Mouse (Mus musculus): ENCODE data around the gene Ankrd44. TPM values are rescaled to one million over a fixed set of nuclear protein-coding genes. Genes with fewer than 3 reads are reported as not detected.

The Ankrd44 gene
- polyA plus RNA-seq, 1 experiment from 2014 or later: 4.8 TPM

GRCm38 (mm10) chr1:54913063-54913335 lies 13.2 kb downstream of the Ankrd44 start:
- no peak overlapping the region for H3K27ac ChIP-seq (ENCODE audit: low read length)
- no peak overlapping the region for H3K4me2 ChIP-seq (ENCODE audit: low read depth, low read length)
- H3K9me3 ChIP-seq (replicated peaks; ENCODE audit: control insufficient read depth, low read length): no peaks in the 10 kb centered on the region
- ATAC-seq (ENCODE audit: low read depth): no peak
- no peak overlapping the region for H3K4me3 ChIP-seq (ENCODE audit: low read depth, low read length)
- peaks cover 8% of the 10 kb centered on the region for H3K4me1 ChIP-seq (ENCODE audit: control insufficient read depth, low read depth, low read length)
- H3K27me3 ChIP-seq (ENCODE audit: control insufficient read depth, insufficient read depth, low read depth, low read length): no peaks in the 10 kb centered on the region
- no peak overlapping the region for H3K9ac ChIP-seq (ENCODE audit: low read depth, low read length)
- no peaks in the 10 kb centered on the region for H3K36me3 ChIP-seq (ENCODE audit: control insufficient read depth, insufficient read depth)

GRCm38 (mm10) chr1:54912290-54913062 lies 13.7 kb downstream of the Ankrd44 start:
- Histone ChIP-seq H3K27me3 (ENCODE audit: control insufficient read depth, insufficient read depth, low read depth, low read length) (no peaks in the 10 kb centered on the region), H3K4me2 (ENCODE audit: low read depth, low read length) (no peak overlapping the region), H3K4me3 (ENCODE audit: low read depth, low read length) (no peak overlapping the region), H3K9ac (ENCODE audit: low read depth, low read length) (no peak overlapping the region), H3K27ac (ENCODE audit: low read length) (peak overlapping the region; percentile 51), H3K9me3 (replicated peaks; ENCODE audit: control insufficient read depth, low read length) (no peaks in the 10 kb centered on the region), H3K36me3 (ENCODE audit: control insufficient read depth, insufficient read depth) (no peaks in the 10 kb centered on the region), H3K4me1 (ENCODE audit: control insufficient read depth, low read depth, low read length) (peaks cover 8% of the 10 kb centered on the region)
- 42% methylated on average over 7 of the region's 7 CpGs for WGBS (ENCODE audit: insufficient replicate concordance)
- no peak; the same call in 1 of the 2 replicates for ATAC-seq (ENCODE audit: low read depth)

GRCm38 (mm10) chr1:54911256-54911610 lies 15.0 kb downstream of the Ankrd44 start:
- no peak for ATAC-seq (ENCODE audit: low read depth)
- no peak overlapping the region for H3K4me3 ChIP-seq (ENCODE audit: low read depth, low read length)
- H3K4me2 ChIP-seq (ENCODE audit: low read depth, low read length): no peak overlapping the region
- peak overlapping the region; percentile 24; the same call in 1 of the 2 replicates for H3K27ac ChIP-seq (ENCODE audit: low read length)
- no peaks in the 10 kb centered on the region for H3K9me3 ChIP-seq (replicated peaks; ENCODE audit: control insufficient read depth, low read length)
- H3K36me3 ChIP-seq (ENCODE audit: control insufficient read depth, insufficient read depth): no peaks in the 10 kb centered on the region
- H3K4me1 ChIP-seq (ENCODE audit: control insufficient read depth, low read depth, low read length): peaks cover 8% of the 10 kb centered on the region
- no peaks in the 10 kb centered on the region for H3K27me3 ChIP-seq (ENCODE audit: control insufficient read depth, insufficient read depth, low read depth, low read length)
- WGBS (ENCODE audit: insufficient replicate concordance): 55% methylated on average over 1 of the region's 1 CpGs
- H3K9ac ChIP-seq (ENCODE audit: low read depth, low read length): no peak overlapping the region

- H3K27me3 ChIP-seq (ENCODE audit: control insufficient read depth, insufficient read depth, low read depth, low read length): no peaks in the 10 kb centered on the region
- no peak for ATAC-seq (ENCODE audit: low read depth)
- H3K4me3 ChIP-seq (ENCODE audit: low read depth, low read length): no peak overlapping the region
- peaks cover 8% of the 10 kb centered on the region for H3K4me1 ChIP-seq (ENCODE audit: control insufficient read depth, low read depth, low read length)
- WGBS (ENCODE audit: insufficient replicate concordance): 48% methylated on average over 5 of the region's 5 CpGs
- no peak overlapping the region for H3K9ac ChIP-seq (ENCODE audit: low read depth, low read length)
- H3K36me3 ChIP-seq (ENCODE audit: control insufficient read depth, insufficient read depth): no peaks in the 10 kb centered on the region
- H3K27ac ChIP-seq (ENCODE audit: low read length): no peak overlapping the region
- H3K9me3 ChIP-seq (replicated peaks; ENCODE audit: control insufficient read depth, low read length): no peaks in the 10 kb centered on the region
- H3K4me2 ChIP-seq (ENCODE audit: low read depth, low read length): no peak overlapping the region
Measured at GRCm38 (mm10) chr1:54910489-54911255, 15.5 kb downstream of the Ankrd44 start.

- Histone ChIP-seq H3K9me3 (replicated peaks; ENCODE audit: control insufficient read depth, low read length) (no peaks in the 10 kb centered on the region), H3K4me3 (ENCODE audit: low read depth, low read length) (no peak overlapping the region), H3K36me3 (ENCODE audit: control insufficient read depth, insufficient read depth) (no peaks in the 10 kb centered on the region), H3K27ac (ENCODE audit: low read length) (no peak overlapping the region), H3K4me2 (ENCODE audit: low read depth, low read length) (no peak overlapping the region), H3K27me3 (ENCODE audit: control insufficient read depth, insufficient read depth, low read depth, low read length) (no peaks in the 10 kb centered on the region), H3K4me1 (ENCODE audit: control insufficient read depth, low read depth, low read length) (peaks cover 8% of the 10 kb centered on the region), H3K9ac (ENCODE audit: low read depth, low read length) (no peak overlapping the region)
- 42% methylated on average over 3 of the region's 3 CpGs for WGBS (ENCODE audit: insufficient replicate concordance)
- no peak for ATAC-seq (ENCODE audit: low read depth)
Measured at GRCm38 (mm10) chr1:54908786-54909185, 17.4 kb downstream of the Ankrd44 start.

- Histone ChIP-seq H3K9me3 (replicated peaks; ENCODE audit: control insufficient read depth, low read length) (no peaks in the 10 kb centered on the region), H3K4me2 (ENCODE audit: low read depth, low read length) (no peak overlapping the region), H3K9ac (ENCODE audit: low read depth, low read length) (no peak overlapping the region), H3K36me3 (ENCODE audit: control insufficient read depth, insufficient read depth) (peaks cover 3% of the 10 kb centered on the region; the same call in 1 of the 2 replicates), H3K4me3 (ENCODE audit: low read depth, low read length) (no peak overlapping the region), H3K4me1 (ENCODE audit: control insufficient read depth, low read depth, low read length) (peaks cover 8% of the 10 kb centered on the region), H3K27me3 (ENCODE audit: control insufficient read depth, insufficient read depth, low read depth, low read length) (no peaks in the 10 kb centered on the region), H3K27ac (ENCODE audit: low read length) (no peak overlapping the region)
- 53% methylated on average over 15 of the region's 15 CpGs for WGBS (ENCODE audit: insufficient replicate concordance)
- ATAC-seq (ENCODE audit: low read depth): no peak
Measured at GRCm38 (mm10) chr1:54907066-54907639, 19.0 kb downstream of the Ankrd44 start.

GRCm38 (mm10) chr1:54906322-54906721 lies 19.9 kb downstream of the Ankrd44 start:
- Histone ChIP-seq H3K36me3 (ENCODE audit: control insufficient read depth, insufficient read depth) (peaks cover 3% of the 10 kb centered on the region; the same call in 1 of the 2 replicates), H3K4me2 (ENCODE audit: low read depth, low read length) (no peak overlapping the region), H3K27ac (ENCODE audit: low read length) (no peak overlapping the region), H3K9me3 (replicated peaks; ENCODE audit: control insufficient read depth, low read length) (no peaks in the 10 kb centered on the region), H3K27me3 (ENCODE audit: control insufficient read depth, insufficient read depth, low read depth, low read length) (no peaks in the 10 kb centered on the region), H3K4me3 (ENCODE audit: low read depth, low read length) (no peak overlapping the region), H3K4me1 (ENCODE audit: control insufficient read depth, low read depth, low read length) (peaks cover 5% of the 10 kb centered on the region; the same call in 1 of the 2 replicates), H3K9ac (ENCODE audit: low read depth, low read length) (no peak overlapping the region)
- ATAC-seq (ENCODE audit: low read depth): no peak
- 82% methylated on average over 8 of the region's 8 CpGs for WGBS (ENCODE audit: insufficient replicate concordance)

GRCm38 (mm10) chr1:54905632-54906031 lies 20.6 kb downstream of the Ankrd44 start:
- no peaks in the 10 kb centered on the region for H3K27me3 ChIP-seq (ENCODE audit: control insufficient read depth, insufficient read depth, low read depth, low read length)
- no peak for ATAC-seq (ENCODE audit: low read depth)
- no peaks in the 10 kb centered on the region for H3K9me3 ChIP-seq (replicated peaks; ENCODE audit: control insufficient read depth, low read length)
- WGBS (ENCODE audit: insufficient replicate concordance): 49% methylated on average over 7 of the region's 7 CpGs
- no peak overlapping the region for H3K4me3 ChIP-seq (ENCODE audit: low read depth, low read length)
- H3K4me2 ChIP-seq (ENCODE audit: low read depth, low read length): no peak overlapping the region
- peaks cover 3% of the 10 kb centered on the region; the same call in 1 of the 2 replicates for H3K36me3 ChIP-seq (ENCODE audit: control insufficient read depth, insufficient read depth)
- peaks cover 4% of the 10 kb centered on the region; the same call in 1 of the 2 replicates for H3K4me1 ChIP-seq (ENCODE audit: control insufficient read depth, low read depth, low read length)
- no peak overlapping the region for H3K9ac ChIP-seq (ENCODE audit: low read depth, low read length)
- H3K27ac ChIP-seq (ENCODE audit: low read length): no peak overlapping the region

GRCm38 (mm10) chr1:54904165-54904564 lies 22.0 kb downstream of the Ankrd44 start:
- ATAC-seq (ENCODE audit: low read depth): no peak
- peaks cover 2% of the 10 kb centered on the region; the same call in 1 of the 2 replicates for H3K4me1 ChIP-seq (ENCODE audit: control insufficient read depth, low read depth, low read length)
- H3K9ac ChIP-seq (ENCODE audit: low read depth, low read length): no peak overlapping the region
- no peaks in the 10 kb centered on the region for H3K27me3 ChIP-seq (ENCODE audit: control insufficient read depth, insufficient read depth, low read depth, low read length)
- H3K36me3 ChIP-seq (ENCODE audit: control insufficient read depth, insufficient read depth): peaks cover 3% of the 10 kb centered on the region; the same call in 1 of the 2 replicates
- no peaks in the 10 kb centered on the region for H3K9me3 ChIP-seq (replicated peaks; ENCODE audit: control insufficient read depth, low read length)
- 42% methylated on average over 2 of the region's 2 CpGs for WGBS (ENCODE audit: insufficient replicate concordance)
- H3K4me2 ChIP-seq (ENCODE audit: low read depth, low read length): no peak overlapping the region
- H3K4me3 ChIP-seq (ENCODE audit: low read depth, low read length): no peak overlapping the region
- no peak overlapping the region for H3K27ac ChIP-seq (ENCODE audit: low read length)

All from liver, embryonic 16.5 days (tissue).